Mouse (Mus musculus) lung, postnatal 0 days (tissue): ENCODE results near the gene Raet1e. TPM values are rescaled to one million over a fixed set of nuclear protein-coding genes. Genes with fewer than 3 reads are reported as not detected.
A peak's percentile ranks its signal among the peaks of the same experiment; 100 is the strongest.
"Not testable (repeated sequence)": the region's sequence is repeated elsewhere in the genome, so short reads cannot be mapped to it uniquely, and the experiment has no call there.

Experiments used
- ATAC-seq: fragments of 200-750 bp; cut with Nextera tagmentation; 2 replicates; pipeline ENCODE4 v1.8.0; 2017; ENCODE audit warnings: moderate library complexity
- DNase-seq: peaks from one replicate; pipeline ENCODE4 v3.0.0-alpha.2; 2016; ENCODE audit warnings: low spot score
- H3K27ac ChIP-seq: fragments of 300-500 bp; sonication (generic); 2 replicates; pipeline ENCODE4 v1.5.1; 2014; ENCODE audit warnings: antibody characterized with exemption, mild to moderate bottlenecking, low read length, mixed read lengths
- H3K27me3 ChIP-seq: fragments of 300-500 bp; sonication (generic); replicated peaks from 2 replicates; pipeline ENCODE4 v1.6.1; 2014; ENCODE audit warnings: low read length, mixed read lengths; ENCODE audit not compliant: insufficient read depth
- H3K36me3 ChIP-seq: fragments of 300-500 bp; sonication (generic); 2 replicates; pipeline ENCODE4 v1.6.1; 2014; ENCODE audit warnings: low read length, mixed read lengths; ENCODE audit not compliant: insufficient read depth
- H3K4me1 ChIP-seq: fragments of 300-500 bp; sonication (generic); 2 replicates; pipeline ENCODE4 v1.6.1; 2014; ENCODE audit warnings: antibody characterized with exemption, low read depth, low read length, mixed read lengths; ENCODE audit not compliant: insufficient read depth
- H3K4me2 ChIP-seq: fragments of 300-500 bp; sonication (generic); replicated peaks from 2 replicates; pipeline ENCODE4 v1.6.1; 2014; ENCODE audit warnings: low read depth, mild to moderate bottlenecking, low read length, moderate library complexity, mixed read lengths
- H3K4me3 ChIP-seq: fragments of 300-500 bp; sonication (generic); 2 replicates; pipeline ENCODE4 v1.5.1; 2014; ENCODE audit warnings: low read depth, low read length
- H3K9ac ChIP-seq: fragments of 300-500 bp; sonication (generic); replicated peaks from 2 replicates; pipeline ENCODE4 v1.6.1; 2014; ENCODE audit warnings: low read depth, mild to moderate bottlenecking
- H3K9me3 ChIP-seq: fragments of 300-500 bp; sonication (generic); 2 replicates; pipeline ENCODE4 v1.6.1; 2016; ENCODE audit warnings: low read length, mixed read lengths
- CTCF ChIP-seq: IDR thresholded peaks from 2 replicates; pipeline ENCODE4 v1.5.1; 2016; ENCODE audit warnings: antibody characterized with exemption, mild to moderate bottlenecking
- WGBS: fragments of 180-500 bp; shearing (Covaris S2); extraction: QIAGEN DNeasy Blood & Tissue Kit; methylation state at CpG from one replicate; pipeline ENCODE4 v1.1.7; 2014; 5-methylcytosine and 5-hydroxymethylcytosine counted together
- polyA plus RNA-seq: library from polyadenylated mRNA; unstranded; fragments of >200 nt; fragmentation: Nextera tagmentation; extraction: Ambion mirVana; gene quantifications from 2 replicates; pipeline ENCODE4 v1.2.1, GENCODE M21; 2015

The Raet1e gene
- polyA plus RNA-seq, 1 experiment from 2014 or later, result 4.6 TPM

GRCm38 (mm10) chr10:22402225-22402917, 244.0 kb downstream of the Raet1e start:
- peak; percentile 65 for DNase-seq
- not testable (repeated sequence) for H3K4me1 ChIP-seq, H3K36me3 ChIP-seq, H3K4me2 ChIP-seq, H3K4me3 ChIP-seq, H3K9me3 ChIP-seq, H3K27ac ChIP-seq, H3K9ac ChIP-seq, H3K27me3 ChIP-seq
- TF ChIP-seq CTCF, result peak; percentile 75
- ATAC-seq, result peak; percentile 91
- 2% methylated on average over 8 of the region's 11 CpGs for WGBS

GRCm38 (mm10) chr10:22413702-22414494, 255.5 kb downstream of the Raet1e start:
- not testable (repeated sequence) for H3K36me3 ChIP-seq, H3K9ac ChIP-seq, H3K4me3 ChIP-seq, H3K4me2 ChIP-seq, H3K27ac ChIP-seq, H3K27me3 ChIP-seq, H3K9me3 ChIP-seq, H3K4me1 ChIP-seq
- DNase-seq, result peak; percentile 4
- peak; percentile 68 for ATAC-seq
- 0% methylated on average over 1 of the region's 8 CpGs for WGBS

Other genes with a start within 250 kb of the Raet1e start
- gene 4930444G20Rik, start 90.5 kb upstream of the Raet1e start, polyA plus RNA-seq, result not detected in 2 replicates
- 20.9 and 21.7 TPM in 2 replicates for gene E030030I06Rik, start 9.3 kb upstream of the Raet1e start, polyA plus RNA-seq
- gene H60b, start within 50 bp of the Raet1e start, polyA plus RNA-seq, result 0.19 and 0.25 TPM in 2 replicates
- 0.51 and 1.3 TPM in 2 replicates for gene Raet1d, start 202.0 kb downstream of the Raet1e start, polyA plus RNA-seq